Mouse (Mus musculus): ENCODE measurements around the gene Rflna. TPM values are rescaled to one million over a fixed set of nuclear protein-coding genes. Genes with fewer than 3 reads are reported as not detected.
A peak's percentile ranks its signal among the peaks of the same experiment; 100 is the strongest.

Rflna gene
- polyA plus RNA-seq, 1 experiment from 2014 or later, result 1.8 TPM

GRCm38 (mm10) chr5:124961433-124961832 is 41.6 kb upstream of the Rflna start:
- DNase-seq (ENCODE audit: low spot score), result peak; percentile 24
- Histone ChIP-seq H3K9ac (ENCODE audit: low read length) (no peak overlapping the region), H3K27ac (replicated peaks) (no peak overlapping the region), H3K36me3 (ENCODE audit: control insufficient read depth, insufficient read depth, low read length) (no peaks in the 10 kb centered on the region), H3K4me1 (replicated peaks; ENCODE audit: control insufficient read depth, insufficient read depth) (0 out of 2 replicates have a peak, but pooled peaks cover 9% of the 10 kb centered on the region), H3K27me3 (ENCODE audit: control insufficient read depth, insufficient read depth, low read length) (no peaks in the 10 kb centered on the region), H3K4me3 (ENCODE audit: low read depth, low read length) (no peak overlapping the region), H3K4me2 (replicated peaks; ENCODE audit: low read depth) (no peak overlapping the region), H3K9me3 (ENCODE audit: control insufficient read depth, low read length) (no peaks in the 10 kb centered on the region)
- no peak for ATAC-seq (ENCODE audit: low FRiP score, low TSS enrichment)
- no peak for TF ChIP-seq CTCF (IDR thresholded peaks at IDR 0.05; ENCODE audit: low read depth)
- TF ChIP-seq EP300 (optimal IDR thresholded peaks at IDR 0.05), result no peak
- WGBS, result 61% methylated on average over 8 of the region's 8 CpGs

GRCm38 (mm10) chr5:124962761-124963160 is 40.3 kb upstream of the Rflna start:
- Histone ChIP-seq H3K9me3 (ENCODE audit: control insufficient read depth, low read length) (no peaks in the 10 kb centered on the region), H3K9ac (ENCODE audit: low read length) (no peak overlapping the region), H3K27me3 (ENCODE audit: control insufficient read depth, insufficient read depth, low read length) (no peaks in the 10 kb centered on the region), H3K27ac (replicated peaks) (no peak overlapping the region), H3K36me3 (ENCODE audit: control insufficient read depth, insufficient read depth, low read length) (no peaks in the 10 kb centered on the region), H3K4me1 (replicated peaks; ENCODE audit: control insufficient read depth, insufficient read depth) (0 out of 2 replicates have a peak, but pooled peaks cover 9% of the 10 kb centered on the region), H3K4me3 (ENCODE audit: low read depth, low read length) (no peak overlapping the region), H3K4me2 (replicated peaks; ENCODE audit: low read depth) (no peak overlapping the region)
- TF ChIP-seq EP300 (optimal IDR thresholded peaks at IDR 0.05) (no peak), CTCF (IDR thresholded peaks at IDR 0.05; ENCODE audit: low read depth) (no peak)
- DNase-seq (ENCODE audit: low spot score) (no peak), ATAC-seq (ENCODE audit: low FRiP score, low TSS enrichment) (no peak)
- 46% methylated on average over 7 of the region's 7 CpGs for WGBS

GRCm38 (mm10) chr5:124963806-124964672 is 39.0 kb upstream of the Rflna start:
- TF ChIP-seq CTCF (IDR thresholded peaks at IDR 0.05; ENCODE audit: low read depth) (peak; percentile 14), EP300 (optimal IDR thresholded peaks at IDR 0.05) (no peak)
- peak; percentile 86 for ATAC-seq (ENCODE audit: low FRiP score, low TSS enrichment)
- peak overlapping the region; percentile 47 for H3K4me2 ChIP-seq (replicated peaks; ENCODE audit: low read depth)
- peak; percentile 89 for DNase-seq (ENCODE audit: low spot score)
- H3K9ac ChIP-seq (ENCODE audit: low read length), result peak overlapping the region; percentile 27; the same call in 1 of the 2 replicates
- H3K27me3 ChIP-seq (ENCODE audit: control insufficient read depth, insufficient read depth, low read length), result no peaks in the 10 kb centered on the region
- 0 out of 2 replicates have a peak overlapping the region, but pooled peaks have one; percentile 1 for H3K4me3 ChIP-seq (ENCODE audit: low read depth, low read length)
- H3K9me3 ChIP-seq (ENCODE audit: control insufficient read depth, low read length), result no peaks in the 10 kb centered on the region
- 35% methylated on average over 22 of the region's 22 CpGs for WGBS
- 0 out of 2 replicates have a peak, but pooled peaks cover 9% of the 10 kb centered on the region for H3K4me1 ChIP-seq (replicated peaks; ENCODE audit: control insufficient read depth, insufficient read depth)
- peak overlapping the region; percentile 59; the same call in 1 of the 2 replicates for H3K27ac ChIP-seq (replicated peaks)
- H3K36me3 ChIP-seq (ENCODE audit: control insufficient read depth, insufficient read depth, low read length), result no peaks in the 10 kb centered on the region

- no peak overlapping the region for H3K9ac ChIP-seq (ENCODE audit: low read length)
- no peak for ATAC-seq (ENCODE audit: low FRiP score, low TSS enrichment)
- WGBS, result 64% methylated on average over 14 of the region's 14 CpGs
Observed at GRCm38 (mm10) chr5:124966622-124967332, 36.2 kb upstream of the Rflna start.

GRCm38 (mm10) chr5:124969790-124970189 is 33.2 kb upstream of the Rflna start:
- Histone ChIP-seq H3K9me3 (ENCODE audit: control insufficient read depth, low read length) (no peaks in the 10 kb centered on the region), H3K27me3 (ENCODE audit: control insufficient read depth, insufficient read depth, low read length) (no peaks in the 10 kb centered on the region), H3K27ac (replicated peaks) (no peak overlapping the region), H3K4me1 (replicated peaks; ENCODE audit: control insufficient read depth, insufficient read depth) (no peaks in the 10 kb centered on the region), H3K36me3 (ENCODE audit: control insufficient read depth, insufficient read depth, low read length) (no peaks in the 10 kb centered on the region), H3K9ac (ENCODE audit: low read length) (no peak overlapping the region), H3K4me2 (replicated peaks; ENCODE audit: low read depth) (no peak overlapping the region), H3K4me3 (ENCODE audit: low read depth, low read length) (no peak overlapping the region)
- no peak for TF ChIP-seq CTCF (IDR thresholded peaks at IDR 0.05; ENCODE audit: low read depth)
- no peak for TF ChIP-seq EP300 (optimal IDR thresholded peaks at IDR 0.05)
- DNase-seq (ENCODE audit: low spot score), result no peak
- ATAC-seq (ENCODE audit: low FRiP score, low TSS enrichment), result no peak
- 36% methylated on average over 8 of the region's 8 CpGs for WGBS

More at GRCm38 (mm10) chr5:124966622-124967332, 36.2 kb upstream of the Rflna start:
- no peak overlapping the region for H3K4me3 ChIP-seq (ENCODE audit: low read depth, low read length)
- no peak overlapping the region for H3K27ac ChIP-seq (replicated peaks)
- no peaks in the 10 kb centered on the region for H3K27me3 ChIP-seq (ENCODE audit: control insufficient read depth, insufficient read depth, low read length)
- TF ChIP-seq EP300 (optimal IDR thresholded peaks at IDR 0.05), result no peak
- no peak for TF ChIP-seq CTCF (IDR thresholded peaks at IDR 0.05; ENCODE audit: low read depth)
- 0 out of 2 replicates have a peak, but pooled peaks cover 4% of the 10 kb centered on the region for H3K4me1 ChIP-seq (replicated peaks; ENCODE audit: control insufficient read depth, insufficient read depth)
- H3K36me3 ChIP-seq (ENCODE audit: control insufficient read depth, insufficient read depth, low read length), result no peaks in the 10 kb centered on the region
- no peak overlapping the region for H3K4me2 ChIP-seq (replicated peaks; ENCODE audit: low read depth)
- no peaks in the 10 kb centered on the region for H3K9me3 ChIP-seq (ENCODE audit: control insufficient read depth, low read length)
- DNase-seq (ENCODE audit: low spot score), result no peak

All from stomach, postnatal 0 days (tissue).